Mouse (Mus musculus): ENCODE data around the gene Mrgprd. TPM values are rescaled to one million over a fixed set of nuclear protein-coding genes. Genes with fewer than 3 reads are reported as not detected.
A peak's percentile ranks its signal among the peaks of the same experiment; 100 is the strongest.

Mrgprd gene
- polyA plus RNA-seq, 1 experiment from 2014 or later = not detected

DNA sequence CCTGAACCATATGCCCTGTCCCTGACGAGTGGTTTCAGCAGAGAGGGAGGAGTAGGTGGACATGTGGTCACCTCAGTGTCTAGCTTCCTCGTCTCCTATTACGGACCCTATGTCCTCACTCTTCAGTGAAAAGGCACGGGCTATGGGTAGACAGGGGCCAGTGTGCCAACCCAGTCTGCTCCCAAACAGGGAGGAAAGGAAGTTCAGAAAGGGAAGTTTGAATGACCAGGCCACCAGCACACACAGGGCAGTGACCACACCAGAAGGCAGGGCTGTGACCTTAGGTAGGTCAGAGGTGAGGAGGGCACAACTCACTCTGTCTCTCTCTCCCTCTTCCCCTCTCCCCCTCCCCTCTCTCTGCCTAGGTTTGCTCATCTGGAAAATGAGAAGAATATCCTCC, 31.6 kb upstream of the Mrgprd start:
- TF ChIP-seq CTCF (IDR thresholded peaks at IDR 0.05; ENCODE audit: low read depth) = no peak
- no peaks in the 10 kb centered on the region for H3K9me3 ChIP-seq (ENCODE audit: control insufficient read depth)
- peak overlapping the region; percentile 70 for H3K4me2 ChIP-seq (replicated peaks; ENCODE audit: low read depth)
- peak overlapping the region; percentile 70; the same call in 1 of the 2 replicates for H3K27ac ChIP-seq (ENCODE audit: low read depth, low read length)
- peaks cover 3% of the 10 kb centered on the region; the same call in 1 of the 2 replicates for H3K4me1 ChIP-seq (replicated peaks; ENCODE audit: control insufficient read depth, insufficient read depth, low read length)
- ATAC-seq = no peak
- H3K27me3 ChIP-seq (replicated peaks; ENCODE audit: control insufficient read depth, insufficient read depth, low read length) = no peaks in the 10 kb centered on the region
- H3K9ac ChIP-seq (ENCODE audit: low read depth, low read length) = peak overlapping the region; percentile 63; the same call in 1 of the 2 replicates
- H3K36me3 ChIP-seq (ENCODE audit: control insufficient read depth, insufficient read depth) = peaks cover 18% of the 10 kb centered on the region; the same call in 1 of the 2 replicates
- peak overlapping the region; percentile 56 for H3K4me3 ChIP-seq (ENCODE audit: low read depth, low read length)
- WGBS = 54% methylated on average over 4 of the region's 4 CpGs

DNA sequence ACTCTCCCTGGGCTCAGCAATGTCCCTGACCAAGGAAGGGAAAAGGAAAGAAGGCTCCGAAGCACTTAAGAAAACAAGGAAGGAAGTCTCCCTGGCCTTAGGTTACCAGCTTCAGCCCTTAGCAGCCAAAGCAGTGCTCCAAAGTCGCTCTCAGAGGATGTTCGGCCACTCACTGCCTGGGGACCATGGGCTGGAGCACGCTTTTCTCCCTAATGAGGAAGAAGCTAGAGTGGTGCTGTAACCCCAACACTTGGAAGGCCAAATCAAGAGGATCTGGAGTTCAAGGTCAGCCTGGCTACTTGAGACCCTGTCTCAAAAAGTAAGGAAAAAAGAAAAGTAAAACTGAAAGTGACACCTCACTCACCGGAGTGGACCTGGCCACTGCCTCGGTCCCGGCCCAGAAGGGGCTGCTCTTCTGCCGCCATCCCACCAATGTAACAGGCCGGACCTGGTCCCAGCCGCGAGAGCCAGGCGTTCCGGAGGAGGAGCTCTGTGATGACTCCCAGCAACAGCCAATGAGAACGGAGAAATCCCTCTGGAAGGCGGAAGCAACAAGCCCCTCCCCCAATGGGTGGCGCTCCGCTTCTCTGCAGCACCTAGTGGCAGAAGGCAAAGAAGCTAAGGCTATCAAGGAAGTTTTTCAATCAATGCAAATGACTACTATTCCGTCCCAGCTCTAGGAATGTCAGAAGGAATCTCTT, 31.0 kb upstream of the Mrgprd start, which contains the start of gene Tpcn2:
TSS of gene Tpcn2 (minus strand) at position 525 of the 701 bp plus-strand sequence.
- 2% methylated on average over 18 of the region's 18 CpGs for WGBS
- Histone ChIP-seq H3K27ac (ENCODE audit: low read depth, low read length) (peak within 1 kb of the TSS; percentile 70), H3K9me3 (ENCODE audit: control insufficient read depth) (no peaks in the 10 kb centered on the region), H3K4me2 (replicated peaks; ENCODE audit: low read depth) (peak within 1 kb of the TSS; percentile 70), H3K4me1 (replicated peaks; ENCODE audit: control insufficient read depth, insufficient read depth, low read length) (peaks cover 3% of the 10 kb centered on the region; the same call in 1 of the 2 replicates), H3K4me3 (ENCODE audit: low read depth, low read length) (peak within 1 kb of the TSS; percentile 56), H3K36me3 (ENCODE audit: control insufficient read depth, insufficient read depth) (peaks cover 12% of the 10 kb centered on the region; the same call in 1 of the 2 replicates), H3K27me3 (replicated peaks; ENCODE audit: control insufficient read depth, insufficient read depth, low read length) (no peaks in the 10 kb centered on the region), H3K9ac (ENCODE audit: low read depth, low read length) (peak within 1 kb of the TSS; percentile 63)
- peak; percentile 89 for ATAC-seq
- peak; percentile 82 for TF ChIP-seq CTCF (IDR thresholded peaks at IDR 0.05; ENCODE audit: low read depth)

DNA sequence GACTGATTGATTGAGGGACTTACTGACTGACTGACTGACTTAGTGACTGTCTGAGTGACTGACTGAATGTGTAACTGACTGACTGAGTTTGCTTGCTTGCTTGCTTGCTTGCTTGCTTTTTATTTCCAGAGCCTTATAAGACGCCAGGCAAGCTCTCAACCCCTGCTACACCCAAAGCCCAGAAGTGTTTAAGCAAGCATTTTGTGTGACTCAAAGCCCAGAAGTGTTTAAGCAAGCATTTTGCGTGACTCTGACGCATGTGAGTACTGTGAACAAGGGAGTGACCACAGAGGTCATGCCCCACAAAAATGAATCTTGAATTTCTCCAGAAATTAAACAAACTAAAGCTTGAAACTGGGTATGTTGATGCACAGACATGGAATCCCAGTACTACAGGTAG, 30.3 kb upstream of the Mrgprd start:
- ATAC-seq = peak; percentile 37
- no peak overlapping the region; the same call in 1 of the 2 replicates for H3K9ac ChIP-seq (ENCODE audit: low read depth, low read length)
- peaks cover 5% of the 10 kb centered on the region; the same call in 1 of the 2 replicates for H3K36me3 ChIP-seq (ENCODE audit: control insufficient read depth, insufficient read depth)
- H3K4me2 ChIP-seq (replicated peaks; ENCODE audit: low read depth) = peak overlapping the region; percentile 70
- peak overlapping the region; percentile 70 for H3K27ac ChIP-seq (ENCODE audit: low read depth, low read length)
- H3K9me3 ChIP-seq (ENCODE audit: control insufficient read depth) = no peaks in the 10 kb centered on the region
- no peaks in the 10 kb centered on the region for H3K27me3 ChIP-seq (replicated peaks; ENCODE audit: control insufficient read depth, insufficient read depth, low read length)
- WGBS = 31% methylated on average over 3 of the region's 3 CpGs
- no peak for TF ChIP-seq CTCF (IDR thresholded peaks at IDR 0.05; ENCODE audit: low read depth)
- peaks cover 3% of the 10 kb centered on the region; the same call in 1 of the 2 replicates for H3K4me1 ChIP-seq (replicated peaks; ENCODE audit: control insufficient read depth, insufficient read depth, low read length)
- H3K4me3 ChIP-seq (ENCODE audit: low read depth, low read length) = peak overlapping the region; percentile 56; the same call in 1 of the 2 replicates

DNA sequence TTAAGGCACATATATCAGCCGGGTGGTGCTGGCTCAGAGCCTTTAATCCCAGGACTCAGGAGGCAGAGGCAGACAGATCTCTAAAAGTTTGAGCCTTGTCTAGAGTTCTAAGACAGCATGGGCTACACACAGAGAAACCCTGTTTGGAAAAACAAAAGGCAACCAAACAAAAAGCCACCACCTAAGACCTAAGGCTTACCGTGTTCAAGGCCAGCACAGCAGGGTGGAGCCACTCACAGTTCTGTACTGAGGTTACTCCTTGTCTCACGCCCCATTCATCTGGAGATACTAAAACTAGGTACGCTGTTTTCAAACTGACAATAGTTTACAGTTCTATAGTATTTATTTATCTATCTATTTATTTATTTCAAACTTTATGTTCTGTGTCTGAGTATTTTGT, 29.2 kb upstream of the Mrgprd start:
- Histone ChIP-seq H3K9me3 (ENCODE audit: control insufficient read depth) (no peaks in the 10 kb centered on the region), H3K36me3 (ENCODE audit: control insufficient read depth, insufficient read depth) (no peaks in the 10 kb centered on the region), H3K4me3 (ENCODE audit: low read depth, low read length) (no peak overlapping the region), H3K27me3 (replicated peaks; ENCODE audit: control insufficient read depth, insufficient read depth, low read length) (no peaks in the 10 kb centered on the region), H3K4me2 (replicated peaks; ENCODE audit: low read depth) (no peak overlapping the region), H3K9ac (ENCODE audit: low read depth, low read length) (no peak overlapping the region), H3K4me1 (replicated peaks; ENCODE audit: control insufficient read depth, insufficient read depth, low read length) (peaks cover 3% of the 10 kb centered on the region; the same call in 1 of the 2 replicates), H3K27ac (ENCODE audit: low read depth, low read length) (no peak overlapping the region)
- no peak for TF ChIP-seq CTCF (IDR thresholded peaks at IDR 0.05; ENCODE audit: low read depth)
- WGBS = 71% methylated on average over 4 of the region's 4 CpGs
- no peak for ATAC-seq

DNA sequence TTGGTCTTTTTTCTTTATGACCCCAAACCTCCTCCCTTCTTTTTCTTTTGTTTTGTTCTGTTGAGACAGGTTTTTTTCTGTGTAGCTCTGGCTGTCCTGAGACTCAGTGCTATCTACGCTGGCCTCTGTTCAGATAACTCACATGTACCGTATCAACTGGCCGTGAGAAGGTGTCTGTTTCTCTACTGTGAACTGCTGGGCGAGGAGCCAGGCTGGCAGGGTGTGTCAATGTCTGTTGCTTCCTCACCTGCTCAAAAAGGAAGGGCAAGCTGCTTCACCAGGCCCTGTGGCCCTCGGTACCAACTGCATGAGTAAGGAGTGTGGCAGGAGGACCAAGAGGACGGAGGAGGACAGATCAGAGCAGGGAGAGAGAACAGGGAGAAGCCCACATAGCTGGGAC, 27.2 kb upstream of the Mrgprd start:
- no peak overlapping the region for H3K4me2 ChIP-seq (replicated peaks; ENCODE audit: low read depth)
- no peak overlapping the region for H3K4me3 ChIP-seq (ENCODE audit: low read depth, low read length)
- 46% methylated on average over 6 of the region's 6 CpGs for WGBS
- no peak overlapping the region for H3K9ac ChIP-seq (ENCODE audit: low read depth, low read length)
- no peak overlapping the region for H3K27ac ChIP-seq (ENCODE audit: low read depth, low read length)
- no peak for ATAC-seq
- peaks cover 3% of the 10 kb centered on the region; the same call in 1 of the 2 replicates for H3K4me1 ChIP-seq (replicated peaks; ENCODE audit: control insufficient read depth, insufficient read depth, low read length)
- no peaks in the 10 kb centered on the region for H3K27me3 ChIP-seq (replicated peaks; ENCODE audit: control insufficient read depth, insufficient read depth, low read length)
- no peaks in the 10 kb centered on the region for H3K9me3 ChIP-seq (ENCODE audit: control insufficient read depth)
- no peak for TF ChIP-seq CTCF (IDR thresholded peaks at IDR 0.05; ENCODE audit: low read depth)
- no peaks in the 10 kb centered on the region for H3K36me3 ChIP-seq (ENCODE audit: control insufficient read depth, insufficient read depth)

DNA sequence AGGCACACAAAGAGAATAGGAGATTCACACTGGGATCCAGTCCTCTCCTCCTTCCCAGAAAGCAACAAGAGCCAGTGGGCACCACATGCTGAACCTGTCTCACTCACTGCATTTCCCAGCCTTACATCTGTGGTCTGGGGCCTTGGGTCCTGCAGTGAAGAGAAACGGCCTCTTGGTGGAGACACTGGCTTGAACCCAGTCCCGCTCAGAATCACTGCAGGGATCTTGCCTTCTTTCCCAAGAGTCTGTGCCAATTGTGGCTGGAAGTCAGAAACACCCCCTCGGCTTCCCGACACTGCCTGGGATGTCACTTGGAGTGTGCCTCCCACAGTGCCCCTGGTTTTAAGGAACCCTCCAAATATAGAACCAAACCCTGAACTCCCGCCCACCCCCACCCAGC, 25.3 kb upstream of the Mrgprd start:
- 39% methylated on average over 5 of the region's 5 CpGs for WGBS
- H3K36me3 ChIP-seq (ENCODE audit: control insufficient read depth, insufficient read depth) = no peaks in the 10 kb centered on the region
- TF ChIP-seq CTCF (IDR thresholded peaks at IDR 0.05; ENCODE audit: low read depth) = peak; percentile 75
- no peaks in the 10 kb centered on the region for H3K27me3 ChIP-seq (replicated peaks; ENCODE audit: control insufficient read depth, insufficient read depth, low read length)
- no peaks in the 10 kb centered on the region for H3K9me3 ChIP-seq (ENCODE audit: control insufficient read depth)
- H3K9ac ChIP-seq (ENCODE audit: low read depth, low read length) = no peak overlapping the region
- H3K4me3 ChIP-seq (ENCODE audit: low read depth, low read length) = no peak overlapping the region
- H3K4me2 ChIP-seq (replicated peaks; ENCODE audit: low read depth) = no peak overlapping the region
- no peaks in the 10 kb centered on the region for H3K4me1 ChIP-seq (replicated peaks; ENCODE audit: control insufficient read depth, insufficient read depth, low read length)
- no peak overlapping the region for H3K27ac ChIP-seq (ENCODE audit: low read depth, low read length)
- no peak for ATAC-seq

Data from intestine, postnatal 0 days (tissue).